Mouse (Mus musculus) olfactory bulb, adult 2 months (tissue): ENCODE data around the gene Syne2.
"Not testable (repeated sequence)": the region's sequence is repeated elsewhere in the genome, so short reads cannot be mapped to it uniquely, and the experiment has no call there.

Experiments used
- CTCF ChIP-seq: fragments of 200-500 bp; IDR thresholded peaks from 2 replicates; pipeline ENCODE4 v1.5.1; 2012; ENCODE audit warnings: low read depth, mild to moderate bottlenecking, low read length, moderate library complexity; ENCODE audit not compliant: insufficient read depth
- POLR2A ChIP-seq: fragments of 200-500 bp; IDR thresholded peaks from 2 replicates; pipeline ENCODE4 v1.6.1; 2012; ENCODE audit warnings: mild to moderate bottlenecking, low read depth, low read length, moderate library complexity; ENCODE audit not compliant: insufficient read depth

DNA sequence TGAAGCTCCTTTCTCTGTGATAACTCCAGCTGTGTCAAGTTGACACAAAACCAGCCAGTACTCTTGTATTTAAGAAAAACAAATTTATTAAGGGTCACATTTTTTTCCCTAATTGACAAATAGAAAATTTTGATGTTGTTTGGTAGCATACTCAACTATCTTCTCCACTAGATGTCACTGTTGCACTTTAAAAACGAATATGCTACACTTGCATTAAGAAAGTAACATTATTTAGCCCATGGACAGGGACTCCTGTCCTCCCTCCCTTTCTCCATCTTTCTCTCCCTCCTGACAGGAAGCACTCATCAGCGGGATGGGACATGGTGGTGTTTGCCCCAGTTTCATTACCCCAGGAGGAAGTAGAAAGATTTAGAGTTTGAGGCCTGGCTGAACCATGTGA is 31.3 kb upstream of the Syne2 start:
- TF ChIP-seq POLR2A, CTCF: not testable (repeated sequence)
